Mouse (Mus musculus): ENCODE data around the gene D3Ertd254e.

The D3Ertd254e gene

GRCm38 (mm10) chr3:36212758-36213157 lies 61.9 kb downstream of the D3Ertd254e start:
- no peak for DNase-seq (ENCODE audit: low read depth, low spot score)

Data from CD4-positive helper T cell, adult 2 months (primary cell).